In the genomic region with DNA sequence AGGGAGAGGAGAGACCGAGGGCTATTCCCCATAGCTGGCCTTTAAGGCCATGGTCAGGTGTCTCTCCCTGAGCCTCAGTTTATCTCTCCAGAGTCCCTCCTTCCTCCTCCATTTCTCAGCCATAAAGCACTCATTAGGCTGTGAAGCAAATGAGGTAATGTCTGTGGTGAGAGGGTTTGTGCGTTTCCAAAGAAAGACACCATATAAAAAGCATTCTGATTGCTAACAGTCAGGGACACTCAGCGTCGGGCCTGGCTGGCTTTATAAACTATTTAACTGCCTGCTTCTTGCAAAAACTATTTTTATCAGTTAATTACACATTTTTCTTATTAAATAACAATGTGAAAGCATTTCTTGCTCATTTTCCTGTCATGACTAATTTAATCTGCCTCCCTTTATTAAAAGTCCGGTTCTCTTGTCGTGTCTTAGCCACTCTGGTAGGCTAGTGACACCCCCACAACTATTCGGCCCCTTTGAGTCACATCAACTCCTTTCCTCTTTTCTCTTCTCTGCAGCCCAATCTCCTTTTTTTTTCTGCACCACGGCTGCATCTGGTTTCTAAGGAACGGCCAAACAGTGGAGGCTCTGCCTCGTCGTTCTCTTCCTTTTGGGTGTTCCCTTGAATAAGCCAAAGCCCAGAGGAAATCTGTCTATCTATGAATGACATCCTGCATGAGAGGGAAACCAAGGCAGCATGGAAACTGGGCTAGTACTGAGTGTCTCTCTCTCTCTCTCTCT, we compare ENCODE assay signal across 14 mouse cellular contexts.
DNase-seq lines count a peak whose midpoint lies in the region; ATAC-seq and TF ChIP-seq lines count a peak whose summit lies in the region.
"Had no signal": no experiment of that assay in that cellular context is flagged by ENCODE, and none has a peak within 500 bp of the region (broad histone marks: within the 10 kb centered on the region; RNA-seq: fewer than 3 reads in every experiment).

No protein-coding gene starts in this region.

- H3K36me3 ChIP-seq in forebrain, embryonic 13.5 days (ENCODE audit: poor library complexity, severe bottlenecking), result no peaks in the 10 kb centered on the region
- no peaks in the 10 kb centered on the region for H3K36me3 ChIP-seq in midbrain, embryonic 13.5 days

- H3K27ac ChIP-seq in forebrain, embryonic 13.5 days, result 0 out of 2 replicates have a peak overlapping the region, but pooled peaks have one; percentile 15
- peak overlapping the region; percentile 82 for H3K27ac ChIP-seq in midbrain, embryonic 13.5 days

- WGBS in forebrain, embryonic 13.5 days, result 30% methylated on average over 11 of the region's 11 CpGs
- WGBS in midbrain, embryonic 13.5 days, result 57% methylated on average over 11 of the region's 11 CpGs

- intact Hi-C loops in left cerebral cortex, postnatal 25 days (cut with DNase I), result loop anchor here (5.0 kb wide), 1 partner anchor 117 kb away; no protein-coding TSS in a partner anchor
- intact Hi-C loops in left cerebral cortex, postnatal 4 days (cut with DNase I), result no loop called here

- no peak for TF ChIP-seq CTCF in brain, embryonic 14.5 days (IDR thresholded peaks at IDR 0.05; ENCODE audit: borderline replicate concordance, extremely low read depth, insufficient read depth, insufficient read length)

- peak; percentile 60 for ATAC-seq in forebrain, embryonic 13.5 days
- peak; percentile 43 for ATAC-seq in midbrain, embryonic 13.5 days
- ATAC-seq: inflammation-experienced regulatory T-cells, adult 6 months had no signal

- no peak for TF ChIP-seq POLR2A in brain, embryonic 14.5 days (IDR thresholded peaks at IDR 0.05; ENCODE audit: borderline replicate concordance, extremely low read depth, insufficient read depth, insufficient read length, poor library complexity, severe bottlenecking)

- no peaks in the 10 kb centered on the region for H3K27me3 ChIP-seq in forebrain, embryonic 13.5 days
- no peaks in the 10 kb centered on the region for H3K27me3 ChIP-seq in midbrain, embryonic 13.5 days
- H3K27me3 ChIP-seq: CH12.LX; megakaryocyte, embryonic 14.5 days had no signal

- H3K4me2 ChIP-seq in forebrain, embryonic 13.5 days, result peak overlapping the region; percentile 43
- H3K4me2 ChIP-seq in midbrain, embryonic 13.5 days (replicated peaks), result peak overlapping the region; percentile 35
- H3K4me2 ChIP-seq: lung, embryonic 14.5 days had no signal

- no peaks in the 10 kb centered on the region for H3K9me3 ChIP-seq in forebrain, embryonic 13.5 days (replicated peaks)
- H3K9me3 ChIP-seq in midbrain, embryonic 13.5 days, result no peaks in the 10 kb centered on the region
- H3K9me3 ChIP-seq: megakaryocyte, embryonic 14.5 days had no signal

- H3K4me1 ChIP-seq in forebrain, embryonic 13.5 days, result peaks cover 18% of the 10 kb centered on the region
- H3K4me1 ChIP-seq in midbrain, embryonic 13.5 days (replicated peaks), result peaks cover 20% of the 10 kb centered on the region
- H3K4me1 ChIP-seq: megakaryocyte, embryonic 14.5 days had no signal

- peak; percentile 20 to 60 for DNase-seq in left cerebral cortex, postnatal 25 days (ENCODE audit: low spot score in 2 of 2)
- DNase-seq in left cerebral cortex, postnatal 4 days, result no peak
- DNase-seq in brain, embryonic 14.5 days (ENCODE audit: low read depth), result peak; percentile 66
- no peak for DNase-seq in adrenal gland, adult (ENCODE audit: inconsistent age in 2 of 2, low spot score in 1 of 2)
- no peak for DNase-seq in thymus, adult 18-20 months
- DNase-seq: adrenal gland, postnatal 14 days; gastrocnemius, postnatal 14 days; lung, embryonic 14.5 days had no signal

- H3K9ac ChIP-seq in forebrain, embryonic 13.5 days, result no peak overlapping the region
- peak overlapping the region; percentile 45; the same call in 1 of the 2 replicates for H3K9ac ChIP-seq in midbrain, embryonic 13.5 days (replicated peaks)
- H3K9ac ChIP-seq: lung, embryonic 14.5 days had no signal

- no peak overlapping the region for H3K4me3 ChIP-seq in forebrain, embryonic 13.5 days
- no peak overlapping the region for H3K4me3 ChIP-seq in midbrain, embryonic 13.5 days (replicated peaks)
- H3K4me3 ChIP-seq: erythroblast, embryonic 14.5 days; megakaryocyte, embryonic 14.5 days had no signal

Comparison
In these comparisons a context has a peak if more than half of its experiments do, and no peak if none do; other contexts are left out.
1. DNase-seq: peak in left cerebral cortex, postnatal 25 days (2 of 2) and brain, embryonic 14.5 days (single experiment); none in left cerebral cortex, postnatal 4 days (single experiment), adrenal gland, adult (0 of 2) and thymus, adult 18-20 months (0 of 2).